Mouse (Mus musculus) ES-Bruce4 (cell line): ENCODE measurements at regions not wholly inside any gene's neighbourhood (a gene's known extent, or its start where the extent isn't known, plus 50 kb on each side); places are given as distances from the start of the nearest gene placed in this dataset.

Experiments used
- CTCF ChIP-seq: IDR thresholded peaks from one replicate; pipeline ENCODE4 v1.8.1; 2011; ENCODE audit warnings: low read depth, low read length
- POLR2A ChIP-seq: IDR thresholded peaks from one replicate; pipeline ENCODE4 v1.8.1; 2011; ENCODE audit warnings: low read length; ENCODE audit not compliant: insufficient read depth

- TF ChIP-seq POLR2A (no peak), CTCF (no peak)
Observed at GRCm38 (mm10) chr10:67607297-67608032, 58.7 kb upstream of the Ado start.
